Mouse (Mus musculus) v-Abl transformed pro-B cells (cell line): Measurements from ENCODE around the gene Ppp1r2.

Experiments used
- in situ Hi-C, 2 experiments: fragments of 400-800 bp; cut with MboI; formaldehyde crosslinking; loops; one replicate each; pipeline ENCODE4 v1.15.1; 2025; ENCODE audit not compliant: unreplicated experiment in 2 of 2

Gene Ppp1r2

DNA sequence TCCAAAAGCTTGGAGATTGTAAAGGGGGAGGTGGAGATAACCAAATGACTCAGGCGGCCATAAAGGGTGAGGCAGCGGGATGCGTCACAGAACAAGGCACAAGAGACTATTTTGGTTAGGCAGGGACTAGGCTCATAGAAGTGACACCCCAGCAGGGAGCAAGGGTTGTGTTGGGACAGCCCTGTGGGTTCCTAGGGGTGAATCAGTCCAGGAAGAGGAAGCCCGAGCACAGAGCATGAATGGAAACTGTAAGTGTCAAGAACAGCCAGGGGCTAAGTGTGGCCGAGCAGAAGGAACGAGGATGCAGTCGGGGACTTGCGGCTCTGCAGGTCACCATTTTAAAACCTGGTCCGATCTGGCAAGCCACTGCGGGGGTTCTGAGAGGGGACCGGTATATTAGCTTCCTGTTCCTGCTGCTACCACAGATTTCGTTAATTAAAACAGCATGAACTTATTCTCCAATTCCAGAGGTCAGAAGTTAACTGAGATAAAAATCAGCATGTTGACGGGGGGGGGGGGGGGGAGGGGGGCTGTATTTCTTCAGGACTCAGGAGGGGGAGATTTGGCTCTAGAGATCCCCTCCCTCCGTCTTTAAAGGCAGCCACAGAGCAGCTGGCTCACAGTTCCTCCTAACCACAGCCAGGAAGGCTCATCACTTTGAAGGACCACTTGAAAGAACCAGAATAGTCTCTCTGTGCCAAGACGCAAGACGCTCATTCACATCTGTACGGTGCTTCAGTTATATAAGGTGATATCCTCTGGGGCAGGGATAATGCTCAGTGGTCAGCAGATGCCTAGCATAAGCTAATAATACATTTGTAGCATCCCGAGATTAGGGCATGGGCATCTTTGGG is 39.4 kb downstream of the Ppp1r2 start:
- in situ Hi-C loops, result no loop called here

DNA sequence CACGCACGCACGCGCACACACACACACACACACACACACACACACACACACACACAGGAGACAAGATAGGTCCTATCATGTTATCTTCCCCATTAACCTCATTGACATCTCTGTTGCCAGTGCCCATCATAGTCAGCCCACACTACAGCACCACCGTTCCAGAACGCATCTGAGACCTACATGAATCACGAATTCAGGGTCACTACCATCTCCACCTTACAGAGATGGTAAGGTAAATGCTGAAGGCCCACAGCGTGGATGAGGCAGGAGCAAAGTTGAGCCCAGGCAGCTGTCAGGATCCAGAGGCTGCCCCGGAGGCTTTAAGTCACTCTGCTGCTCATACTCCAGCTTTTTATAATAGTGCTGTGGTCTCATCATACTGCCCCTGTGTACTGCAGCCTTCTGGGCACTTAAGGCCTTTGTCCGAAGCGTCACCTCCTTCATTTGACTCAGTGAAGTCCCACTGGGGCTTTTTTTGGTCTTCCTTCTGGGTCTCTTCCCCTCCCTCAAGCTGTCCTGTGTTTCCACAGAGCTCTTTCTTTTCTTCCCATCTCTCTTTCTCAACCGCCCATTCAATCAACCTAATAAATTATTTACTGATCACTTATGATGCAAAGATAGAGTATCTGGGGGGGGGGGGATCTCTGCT is 40.1 kb downstream of the Ppp1r2 start:
- in situ Hi-C loops, result no loop called here

DNA sequence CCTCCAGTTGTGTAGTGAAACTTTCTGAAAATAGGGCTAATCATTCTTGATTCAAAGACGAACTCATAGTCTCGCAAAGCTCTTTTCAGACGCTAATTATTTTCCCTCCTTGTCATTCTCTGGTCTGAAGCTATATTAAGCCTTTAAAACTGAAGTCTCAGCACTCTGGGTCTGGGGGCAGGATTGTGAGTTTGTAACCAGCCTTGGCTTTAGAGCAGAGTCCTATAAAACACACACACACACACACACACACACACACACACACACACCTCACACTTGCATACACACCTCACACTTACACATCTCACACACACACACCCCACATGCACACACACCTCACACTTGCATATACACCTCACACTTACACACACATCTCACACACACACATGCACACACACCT is 40.7 kb downstream of the Ppp1r2 start:
- in situ Hi-C loops, result no loop called here

DNA sequence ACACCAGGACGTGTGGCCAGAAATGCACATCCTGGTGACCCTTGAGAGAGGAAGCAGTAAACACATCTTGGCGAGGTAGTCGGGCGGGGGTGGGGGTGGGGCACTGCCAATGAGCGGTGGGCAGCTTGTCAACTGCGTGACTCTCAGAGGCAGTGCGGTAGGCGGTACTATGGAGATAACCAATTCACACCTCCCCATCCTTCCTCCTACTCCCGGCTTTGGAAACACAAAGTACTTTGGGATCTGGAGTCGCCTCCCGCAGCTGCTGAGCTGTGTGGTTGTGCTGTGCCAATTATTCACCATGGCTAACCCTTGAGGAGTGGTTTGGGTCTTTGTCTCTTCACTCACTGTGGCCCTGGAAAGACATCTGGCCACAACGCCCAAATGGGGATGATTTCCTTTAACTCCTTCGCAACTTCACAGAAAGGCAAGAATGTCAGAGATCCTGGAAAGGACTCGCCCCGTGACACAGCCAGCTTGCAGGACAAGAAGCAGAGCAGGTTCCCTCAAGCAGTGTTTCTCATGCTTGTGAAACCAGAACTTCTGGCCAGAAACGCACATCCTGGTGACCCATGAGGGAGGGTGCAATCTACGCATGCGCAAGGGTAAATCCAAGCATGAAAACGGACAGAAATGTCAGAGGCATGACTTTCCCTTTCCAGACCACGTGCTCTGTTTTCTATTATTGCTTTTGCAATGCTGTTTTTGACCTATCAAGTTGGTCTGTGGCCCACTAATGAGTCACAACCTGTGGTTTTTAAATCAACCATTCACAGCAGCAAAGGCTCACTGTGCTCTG is 41.3 kb downstream of the Ppp1r2 start:
- in situ Hi-C loops, result no loop called here

DNA sequence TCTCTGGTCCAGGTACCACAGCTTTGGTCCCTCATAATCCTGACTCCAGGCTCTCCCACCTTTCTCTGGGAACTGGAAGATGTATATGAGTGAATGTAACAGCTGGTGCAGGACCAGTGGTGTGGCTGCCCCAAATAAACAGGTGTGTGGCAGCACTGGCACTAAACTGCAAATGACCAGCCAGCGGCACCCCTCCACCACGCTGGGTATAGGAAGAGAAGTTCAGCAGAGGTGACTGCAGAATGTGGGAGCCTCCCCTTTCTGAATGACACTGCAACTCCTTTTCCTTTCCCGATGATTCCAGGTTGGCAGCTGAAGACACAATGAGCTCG is 41.9 kb downstream of the Ppp1r2 start:
- in situ Hi-C loops, result no loop called here

DNA sequence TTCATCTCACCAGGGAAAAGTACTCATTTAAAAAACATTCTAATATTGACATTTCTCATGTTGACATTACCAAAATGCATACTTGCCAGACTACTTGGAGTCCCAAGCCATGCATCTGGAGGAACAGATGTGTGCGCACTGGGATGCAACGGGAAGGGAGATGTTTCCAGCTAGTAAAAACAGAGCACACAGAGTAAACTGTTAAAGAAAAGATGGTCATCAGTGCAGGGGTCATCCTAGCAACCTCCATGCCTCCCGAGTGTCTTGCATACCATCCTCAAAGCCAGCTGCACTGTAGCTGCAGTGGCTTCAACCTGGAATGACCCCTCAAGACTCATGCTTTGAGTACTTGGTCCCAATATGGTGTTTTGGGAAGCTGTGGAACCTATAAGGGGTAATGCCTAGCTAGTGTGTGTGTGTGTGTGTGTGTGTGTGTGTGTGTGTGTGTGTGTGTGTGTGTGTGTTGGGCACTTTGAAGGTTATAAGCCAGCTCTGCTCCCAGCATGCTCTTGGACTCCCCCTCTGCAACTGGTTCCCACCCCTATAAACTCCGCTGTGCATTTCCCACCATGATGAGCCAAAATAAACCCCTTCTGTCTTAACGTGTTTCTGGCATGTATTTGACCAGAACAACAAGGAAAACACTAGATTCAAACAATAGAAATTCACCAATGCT is 42.4 kb downstream of the Ppp1r2 start:
- in situ Hi-C loops, result no loop called here

DNA sequence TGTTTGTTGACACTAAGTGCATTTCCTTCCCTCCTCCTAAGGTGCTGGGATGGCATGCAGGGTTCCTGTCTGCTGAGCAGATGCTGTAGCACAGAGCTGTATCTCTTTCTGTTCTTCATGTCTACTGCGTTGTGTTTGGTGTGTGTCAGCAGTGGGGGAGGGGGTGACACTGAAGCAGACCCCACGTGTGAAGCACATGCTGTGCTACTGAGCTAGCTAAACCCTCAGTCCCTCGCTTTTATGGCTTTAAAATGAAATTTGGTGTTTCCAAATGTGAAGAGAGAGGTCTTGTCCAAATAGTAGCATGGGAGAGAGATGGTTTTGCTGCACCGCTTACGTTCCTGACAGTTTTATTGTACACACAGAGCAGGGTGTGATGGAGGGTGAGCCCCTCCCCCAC is 43.5 kb downstream of the Ppp1r2 start:
- in situ Hi-C loops, result no loop called here

DNA sequence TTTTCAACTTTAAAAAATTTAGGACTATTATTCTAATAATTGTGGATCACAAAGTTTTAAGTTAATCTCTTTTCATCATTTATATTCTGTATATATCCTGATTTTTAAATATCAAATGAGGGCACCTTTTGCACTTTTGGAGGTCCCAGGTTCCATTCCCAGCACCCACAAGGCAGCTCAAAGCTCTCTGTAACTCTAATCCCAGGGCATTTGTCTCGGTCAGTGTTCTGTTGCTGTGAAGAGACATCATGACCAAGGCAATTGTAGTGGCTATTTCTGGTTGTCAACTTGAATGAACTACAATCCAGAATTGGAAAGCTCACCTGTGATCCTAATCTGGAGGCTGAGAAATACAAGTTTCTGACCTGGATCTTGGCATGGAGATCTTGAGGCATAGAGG is 47.3 kb downstream of the Ppp1r2 start:
- in situ Hi-C loops, result no loop called here

DNA sequence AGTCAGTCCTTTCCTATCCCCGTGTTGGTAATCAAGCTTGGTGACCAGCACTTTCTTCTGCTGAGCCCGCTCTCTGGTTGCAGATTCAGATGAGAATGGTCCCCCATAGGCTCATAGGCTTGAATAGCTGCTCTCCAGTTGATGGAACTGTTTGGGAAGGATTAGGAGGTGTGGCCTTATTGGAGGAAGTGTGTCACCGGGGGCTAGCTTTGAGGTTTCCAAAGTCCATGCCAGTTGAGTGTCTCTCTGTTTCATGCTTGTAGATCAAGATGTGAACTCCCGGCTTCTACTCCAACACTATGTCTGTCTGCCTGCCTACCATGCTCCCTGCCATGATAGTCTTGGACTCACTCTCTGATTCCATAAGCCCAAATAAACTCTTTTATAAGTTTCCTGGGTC is 59.8 kb downstream of the Ppp1r2 start:
- in situ Hi-C loops, result no loop called here

DNA sequence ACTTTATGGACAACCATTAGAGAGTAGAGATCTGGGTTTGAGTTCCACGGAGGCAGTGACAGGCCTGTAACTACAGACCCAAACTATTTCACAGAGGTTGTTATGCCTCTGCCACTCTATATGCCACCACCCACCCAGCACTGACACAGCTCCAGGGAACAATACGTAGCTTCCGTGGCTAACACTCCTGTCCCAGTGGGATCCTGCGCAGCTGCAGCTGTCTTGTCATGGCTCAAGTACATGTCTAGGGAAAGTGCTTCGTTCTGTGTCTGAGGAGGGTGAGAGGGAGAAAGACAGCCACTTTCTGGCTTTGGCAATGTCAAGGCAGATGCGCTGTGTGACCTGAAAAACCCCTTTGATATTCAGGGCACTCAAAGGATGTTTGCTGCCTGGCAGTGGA is 61.6 kb downstream of the Ppp1r2 start:
- in situ Hi-C loops, result no loop called here

DNA sequence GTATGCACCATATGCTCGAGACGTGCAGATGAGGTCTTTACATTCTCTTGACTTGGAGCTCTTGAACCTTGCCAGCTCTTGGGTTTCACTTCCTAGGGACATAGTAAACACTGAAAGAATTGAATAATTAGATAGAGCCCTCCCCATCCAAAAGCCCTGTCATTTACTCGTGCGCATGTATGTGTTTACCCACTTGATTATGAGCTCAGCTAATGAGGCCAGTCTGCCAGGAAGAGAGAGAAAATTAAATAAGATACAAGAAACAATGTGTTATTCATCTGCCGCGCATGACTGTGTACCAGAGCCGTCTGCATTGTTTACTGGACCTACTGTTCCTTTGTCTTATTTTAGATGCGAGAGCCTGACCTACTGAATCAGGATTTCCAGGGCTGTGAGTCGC is 63.6 kb downstream of the Ppp1r2 start:
- in situ Hi-C loops, result no loop called here

DNA sequence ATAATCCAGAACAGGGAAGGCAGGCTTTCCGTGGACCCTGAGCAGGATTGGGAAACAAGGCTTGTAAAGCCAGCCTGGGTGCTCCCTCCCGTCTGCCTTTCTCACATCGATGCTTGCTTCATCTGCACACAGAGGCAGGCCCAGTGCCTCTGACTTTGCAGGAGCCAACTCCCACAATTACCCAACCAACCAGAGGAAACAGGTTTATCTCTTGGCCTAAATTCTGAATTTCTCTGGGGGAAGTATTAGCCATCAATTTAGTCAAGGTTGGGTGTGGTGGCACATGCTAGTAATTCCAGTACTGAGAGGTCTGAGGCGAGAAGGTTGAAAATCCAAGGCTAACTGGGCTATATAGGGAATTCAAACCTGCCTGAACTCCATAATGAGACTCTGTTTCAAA is 64.6 kb downstream of the Ppp1r2 start:
- in situ Hi-C loops, result no loop called here

DNA sequence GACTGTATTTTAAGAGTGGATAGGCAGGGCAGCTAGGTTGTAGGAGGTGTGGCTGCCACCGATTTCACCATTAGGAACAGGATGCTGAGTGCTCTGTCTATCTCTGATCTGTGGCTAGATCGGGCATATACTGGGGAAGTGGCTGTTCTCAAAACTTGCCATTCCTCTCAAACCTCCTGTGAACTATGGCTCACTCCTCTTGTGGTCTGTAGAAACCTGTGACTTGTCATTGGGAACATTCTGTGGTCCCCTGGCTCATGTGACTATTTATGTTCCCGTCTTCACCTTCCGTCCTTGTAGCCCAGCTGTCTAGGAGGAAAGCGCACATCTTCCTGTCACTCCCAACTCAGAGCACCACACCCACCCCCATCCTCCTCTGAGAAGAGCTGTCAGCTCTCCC is 65.2 kb downstream of the Ppp1r2 start:
- in situ Hi-C loops, result no loop called here

DNA sequence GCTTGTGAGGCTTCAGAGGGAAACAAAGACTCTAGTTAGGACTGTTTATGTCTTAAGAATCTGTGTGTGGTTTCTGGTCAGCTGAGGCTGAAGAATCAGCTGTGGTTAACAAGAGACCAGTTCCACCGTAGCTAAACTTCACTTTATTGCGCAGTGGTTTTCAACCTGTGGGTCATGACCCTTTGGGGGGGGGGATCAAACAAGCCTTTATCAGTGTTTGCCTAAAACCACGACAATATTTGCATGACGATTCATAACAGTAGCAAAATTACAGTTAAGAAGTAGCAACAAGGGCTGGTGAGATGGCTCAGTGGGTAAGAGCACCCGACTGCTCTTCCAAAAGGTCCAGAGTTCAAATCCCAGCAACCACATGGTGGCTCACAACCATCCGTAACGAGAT is 69.4 kb downstream of the Ppp1r2 start:
- in situ Hi-C loops, result no loop called here

DNA sequence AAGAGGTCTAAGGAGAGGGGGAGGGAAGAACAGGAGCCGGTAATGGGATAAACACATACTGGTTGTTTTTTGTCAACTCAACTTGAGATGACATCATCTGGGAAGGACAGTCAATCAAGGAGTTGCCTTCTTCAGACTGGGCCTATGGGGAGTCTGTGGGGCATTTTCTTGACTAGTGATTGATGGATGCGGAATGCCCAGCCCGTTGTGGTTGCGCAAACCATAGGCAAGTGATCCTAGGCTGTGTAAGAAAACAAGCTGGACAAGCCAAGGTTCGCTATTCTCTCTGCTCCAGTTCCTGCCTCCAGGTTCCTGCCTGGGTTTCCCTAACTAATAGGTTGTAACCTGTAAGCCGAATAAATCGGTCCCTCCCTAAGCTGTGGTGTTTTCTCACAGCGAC is 69.9 kb downstream of the Ppp1r2 start:
- in situ Hi-C loops, result no loop called here

DNA sequence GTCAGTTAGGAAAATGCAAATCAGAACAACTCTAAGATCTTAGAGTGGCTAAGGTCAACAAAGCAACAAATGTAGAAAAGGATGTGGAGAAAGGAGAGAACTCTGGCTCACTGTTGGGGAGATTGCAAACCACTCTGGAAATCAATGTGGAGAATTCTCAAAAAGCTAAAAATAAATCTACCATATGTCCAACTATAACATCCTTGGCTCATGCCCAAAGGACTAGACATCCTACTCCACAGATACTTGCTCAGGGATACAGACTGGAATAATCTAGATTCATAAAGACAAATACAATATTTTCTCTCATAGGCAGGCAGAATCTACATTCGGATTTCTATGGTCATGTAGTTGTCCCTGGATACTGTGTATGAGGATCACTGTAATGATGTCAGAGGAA is 70.9 kb downstream of the Ppp1r2 start:
- in situ Hi-C loops, result no loop called here

DNA sequence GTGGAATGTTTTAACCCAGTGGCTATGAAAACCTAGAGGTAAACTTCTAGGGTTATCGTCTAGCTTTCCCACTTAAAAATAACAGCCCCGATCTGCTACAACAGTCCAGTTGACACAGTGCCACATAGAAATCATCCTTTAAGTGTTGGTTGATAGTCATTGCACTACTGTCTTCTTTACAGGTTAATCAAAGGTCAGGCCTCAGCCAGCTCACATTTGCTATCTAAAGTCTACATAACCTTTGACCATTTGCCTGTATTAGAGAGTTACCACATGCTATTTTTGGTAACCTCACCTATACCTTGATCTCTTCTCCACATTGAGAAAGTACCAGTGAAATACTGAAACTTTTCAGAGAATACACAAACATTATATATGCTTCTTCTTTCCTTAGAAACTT is 73.4 kb downstream of the Ppp1r2 start:
- in situ Hi-C loops, result no loop called here
